Mouse (Mus musculus) neural tube, embryonic 15.5 days (tissue): ENCODE measurements around the gene Olfr1564. TPM values are rescaled to one million over a fixed set of nuclear protein-coding genes. Genes with fewer than 3 reads are reported as not detected.
A peak's percentile ranks its signal among the peaks of the same experiment; 100 is the strongest.
"Not testable (repeated sequence)": the region's sequence is repeated elsewhere in the genome, so short reads cannot be mapped to it uniquely, and the experiment has no call there.

Experiments
- ATAC-seq: fragments of 200-750 bp; cut with Nextera tagmentation; 2 replicates; pipeline ENCODE4 v1.8.0; 2017; ENCODE audit warnings: mild to moderate bottlenecking, moderate TSS enrichment, moderate library complexity; ENCODE audit not compliant: low FRiP score
- H3K27ac ChIP-seq: fragments of 300-500 bp; sonication (generic); replicated peaks from 2 replicates; pipeline ENCODE4 v1.5.1; 2015; ENCODE audit warnings: mild to moderate bottlenecking, inconsistent platforms
- H3K27me3 ChIP-seq: fragments of 300-500 bp; sonication (generic); replicated peaks from 2 replicates; pipeline ENCODE4 v1.6.1; 2015; ENCODE audit warnings: inconsistent platforms
- H3K36me3 ChIP-seq: fragments of 300-500 bp; sonication (generic); 2 replicates; pipeline ENCODE4 v1.6.1; 2015; ENCODE audit warnings: inconsistent platforms
- H3K4me1 ChIP-seq: fragments of 300-500 bp; sonication (generic); 2 replicates; pipeline ENCODE4 v1.6.1; 2015; ENCODE audit warnings: inconsistent platforms
- H3K4me2 ChIP-seq: fragments of 300-500 bp; sonication (generic); 2 replicates; pipeline ENCODE4 v1.6.1; 2015; ENCODE audit warnings: inconsistent platforms, mild to moderate bottlenecking, moderate library complexity
- H3K4me3 ChIP-seq: fragments of 300-500 bp; sonication (generic); replicated peaks from 2 replicates; pipeline ENCODE4 v1.5.1; 2015; ENCODE audit warnings: mild to moderate bottlenecking, inconsistent platforms
- H3K9ac ChIP-seq: fragments of 300-500 bp; sonication (generic); replicated peaks from 2 replicates; pipeline ENCODE4 v1.6.1; 2015; ENCODE audit warnings: mild to moderate bottlenecking, inconsistent platforms
- H3K9me3 ChIP-seq: fragments of 300-500 bp; sonication (generic); replicated peaks from 2 replicates; pipeline ENCODE4 v1.6.1; 2016; ENCODE audit warnings: inconsistent platforms
- WGBS: fragments of 180-500 bp; shearing (Covaris S2); methylation state at CpG from one replicate; pipeline ENCODE4 v1.1.7; 2015; ENCODE audit warnings: mixed read lengths; 5-methylcytosine and 5-hydroxymethylcytosine counted together
- polyA plus RNA-seq: library from polyadenylated mRNA; unstranded; fragments of >200 nt; fragmentation: Nextera tagmentation; extraction: Ambion mirVana; gene quantifications from 2 replicates; pipeline ENCODE4 v1.2.1, GENCODE M21; 2015

The Olfr1564 gene
- polyA plus RNA-seq, result 0.05 and 0.08 TPM in 2 replicates

GRCm38 (mm10) chr17:33221590-33221989 is at the start of gene Olfr1564:
Gene Olfr1564 (minus strand): TSS chr17:33221690.
- WGBS, result 84% methylated on average over 2 of the region's 2 CpGs
- Histone ChIP-seq H3K9me3 (peaks cover 9% of the 10 kb centered on the region; the same call in 1 of the 2 replicates), H3K4me1 (no peaks in the 10 kb centered on the region), H3K4me3 (no peak within 1 kb of the TSS), H3K9ac (no peak within 1 kb of the TSS), H3K4me2 (no peak within 1 kb of the TSS), H3K36me3 (no peaks in the 10 kb centered on the region), H3K27ac (no peak within 1 kb of the TSS), H3K27me3 (no peaks in the 10 kb centered on the region)
- no peak for ATAC-seq

GRCm38 (mm10) chr17:33268907-33269306 is 47.4 kb upstream of the Olfr1564 start:
- WGBS, result 90% methylated on average over 9 of the region's 9 CpGs
- H3K9ac ChIP-seq, result no peak overlapping the region
- no peaks in the 10 kb centered on the region for H3K9me3 ChIP-seq
- no peak for ATAC-seq
- no peak overlapping the region for H3K4me3 ChIP-seq
- H3K27me3 ChIP-seq, result peaks cover 7% of the 10 kb centered on the region; the same call in 1 of the 2 replicates
- no peaks in the 10 kb centered on the region for H3K36me3 ChIP-seq
- no peaks in the 10 kb centered on the region for H3K4me1 ChIP-seq
- no peak overlapping the region for H3K4me2 ChIP-seq
- no peak overlapping the region for H3K27ac ChIP-seq

GRCm38 (mm10) chr17:33264376-33264775 is 42.9 kb upstream of the Olfr1564 start, which contains the start of gene Olfr63:
Gene Olfr63 (plus strand): TSS chr17:33264676.
- H3K4me3 ChIP-seq, result no peak within 1 kb of the TSS
- H3K36me3 ChIP-seq, result no peaks in the 10 kb centered on the region
- no peak within 1 kb of the TSS for H3K27ac ChIP-seq
- H3K9me3 ChIP-seq, result no peaks in the 10 kb centered on the region
- H3K9ac ChIP-seq, result no peak within 1 kb of the TSS
- 81% methylated on average over 1 of the region's 1 CpGs for WGBS
- H3K27me3 ChIP-seq, result 0 out of 2 replicates have a peak, but pooled peaks cover 5% of the 10 kb centered on the region
- no peak for ATAC-seq
- H3K4me1 ChIP-seq, result no peaks in the 10 kb centered on the region
- no peak within 1 kb of the TSS for H3K4me2 ChIP-seq

- H3K4me1 ChIP-seq, result not testable (repeated sequence)
Observed at GRCm38 (mm10) chr17:33255319-33255657, 33.8 kb upstream of the Olfr1564 start.

GRCm38 (mm10) chr17:33254530-33255318 is 33.2 kb upstream of the Olfr1564 start, which contains the start of gene Zfp955a:
Gene Zfp955a (minus strand): TSS chr17:33255145.
- peak; percentile 100 for ATAC-seq
- 55% methylated on average over 1 of the region's 34 CpGs for WGBS

More at GRCm38 (mm10) chr17:33255319-33255657, 33.8 kb upstream of the Olfr1564 start:
- no CpG with 5 or more reads among the region's 2 CpGs for WGBS
- not testable (repeated sequence) for H3K4me2 ChIP-seq, H3K36me3 ChIP-seq, H3K4me3 ChIP-seq, H3K9ac ChIP-seq, H3K27ac ChIP-seq, H3K9me3 ChIP-seq, H3K27me3 ChIP-seq
- peak; percentile 43 for ATAC-seq

GRCm38 (mm10) chr17:33236646-33237045 is 15.2 kb upstream of the Olfr1564 start:
- peaks cover 29% of the 10 kb centered on the region for H3K36me3 ChIP-seq
- H3K4me2 ChIP-seq, H3K4me1 ChIP-seq, H3K9me3 ChIP-seq, H3K27me3 ChIP-seq, ATAC-seq, H3K27ac ChIP-seq, H3K4me3 ChIP-seq, H3K9ac ChIP-seq: not testable (repeated sequence)
- 96% methylated on average over 1 of the region's 1 CpGs for WGBS

More at GRCm38 (mm10) chr17:33254530-33255318, 33.2 kb upstream of the Olfr1564 start, which contains the start of gene Zfp955a:
- H3K4me2 ChIP-seq, result peak within 1 kb of the TSS; percentile 37
- not testable (repeated sequence) for H3K27me3 ChIP-seq, H3K36me3 ChIP-seq, H3K9ac ChIP-seq, H3K9me3 ChIP-seq, H3K4me1 ChIP-seq, H3K27ac ChIP-seq, H3K4me3 ChIP-seq

- not testable (repeated sequence) for ATAC-seq, H3K27ac ChIP-seq, H3K4me2 ChIP-seq, H3K27me3 ChIP-seq, H3K4me1 ChIP-seq, H3K9ac ChIP-seq, H3K9me3 ChIP-seq, H3K36me3 ChIP-seq, H3K4me3 ChIP-seq
- WGBS, result no CpG with 5 or more reads among the region's 2 CpGs
Observed at GRCm38 (mm10) chr17:33191002-33191401, 30.5 kb downstream of the Olfr1564 start, which contains the start of gene Olfr239. Gene Olfr239 (plus strand): TSS chr17:33191302.

GRCm38 (mm10) chr17:33168147-33168546 is 53.3 kb downstream of the Olfr1564 start, which contains the start of gene Olfr55:
Gene Olfr55 (plus strand): TSS chr17:33168447.
- not testable (repeated sequence) for H3K27ac ChIP-seq, H3K27me3 ChIP-seq, H3K36me3 ChIP-seq, H3K4me2 ChIP-seq, H3K9ac ChIP-seq, ATAC-seq, H3K9me3 ChIP-seq, H3K4me3 ChIP-seq, H3K4me1 ChIP-seq
- 79% methylated on average over 1 of the region's 1 CpGs for WGBS

Other genes starting within 250 kb of the Olfr1564 start
- gene Zfp952, start 228.6 kb downstream of the Olfr1564 start, polyA plus RNA-seq, result 17.9 and 21.5 TPM in 2 replicates
- 23.7 and 24.7 TPM in 2 replicates for gene Zfp763, start 188.3 kb downstream of the Olfr1564 start, polyA plus RNA-seq
- not detected in 2 replicates for gene 4921501E09Rik, start 153.6 kb downstream of the Olfr1564 start, polyA plus RNA-seq
- 19.6 and 19.8 TPM in 2 replicates for gene Zfp563, start 132.4 kb downstream of the Olfr1564 start, polyA plus RNA-seq
- 0.74 and 1.2 TPM in 2 replicates for gene Morc2b, start 82.0 kb downstream of the Olfr1564 start, polyA plus RNA-seq
- 0.05 TPM in 1 of 2 replicates, not detected in the other for gene Olfr55, start 53.2 kb downstream of the Olfr1564 start, polyA plus RNA-seq
- gene Olfr239, start 30.4 kb downstream of the Olfr1564 start, polyA plus RNA-seq, result 0.06 TPM in 2 replicates
- 21.4 and 22.3 TPM in 2 replicates for gene Zfp955a, start 33.5 kb upstream of the Olfr1564 start, polyA plus RNA-seq
- gene Olfr63, start 43.0 kb upstream of the Olfr1564 start, polyA plus RNA-seq, result 0.04 and 0.05 TPM in 2 replicates
- 19.6 and 22.8 TPM in 2 replicates for gene Zfp955b, start 67.9 kb upstream of the Olfr1564 start, polyA plus RNA-seq
- gene Zfp81, start 137.2 kb upstream of the Olfr1564 start, polyA plus RNA-seq, result 11.1 and 12.1 TPM in 2 replicates
- gene Zfp101, start 173.0 kb upstream of the Olfr1564 start, polyA plus RNA-seq, result 11.1 and 13.6 TPM in 2 replicates
- not detected in 2 replicates for gene Actl9, start 211.2 kb upstream of the Olfr1564 start, polyA plus RNA-seq